Mouse (Mus musculus) heart, adult 2 months (tissue): Measurements from ENCODE around the gene Gm20388. TPM values are rescaled to one million over a fixed set of nuclear protein-coding genes. Genes with fewer than 3 reads are reported as not detected.

Experiments used
- DNase-seq, 2 experiments: peaks; one replicate each; pipeline ENCODE4 v3.0.0; 2021
- H3K27ac ChIP-seq: fragments of 200-600 bp; 2 replicates; pipeline ENCODE4 v1.8.1; 2022
- H3K27me3 ChIP-seq: fragments of 200-500 bp; 2 replicates; pipeline ENCODE4 v1.6.1; 2012; ENCODE audit warnings: mild to moderate bottlenecking, low read length, inconsistent platforms, mixed read lengths; ENCODE audit not compliant: control insufficient read depth, insufficient read depth
- H3K36me3 ChIP-seq: fragments of 200-500 bp; 2 replicates; pipeline ENCODE4 v1.6.1; 2012; ENCODE audit warnings: low read length, inconsistent platforms; ENCODE audit not compliant: control insufficient read depth, insufficient read depth
- H3K4me1 ChIP-seq: fragments of 200-500 bp; 2 replicates; pipeline ENCODE4 v1.6.1; 2011; ENCODE audit warnings: low read length; ENCODE audit not compliant: control insufficient read depth, insufficient read depth
- H3K4me3 ChIP-seq: fragments of 200-600 bp; 2 replicates; pipeline ENCODE4 v1.8.1; 2022
- H3K79me2 ChIP-seq: fragments of 200-500 bp; replicated peaks from 2 replicates; pipeline ENCODE4 v1.6.1; 2012; ENCODE audit warnings: mild to moderate bottlenecking, inconsistent platforms, low read length, moderate library complexity, mixed read lengths; ENCODE audit not compliant: control insufficient read depth, insufficient read depth
- H3K9ac ChIP-seq: fragments of 200-500 bp; 2 replicates; pipeline ENCODE4 v1.6.1; 2012; ENCODE audit warnings: low read depth, mild to moderate bottlenecking, control low read depth, inconsistent platforms, low read length, mixed read lengths
- CTCF ChIP-seq: fragments of 200-600 bp; IDR thresholded peaks from 2 replicates; pipeline ENCODE4 v1.8.1; 2022; ENCODE audit warnings: antibody characterized with exemption, mild to moderate bottlenecking, moderate library complexity
- EP300 ChIP-seq: fragments of 200-500 bp; IDR thresholded peaks from 2 replicates; pipeline ENCODE4 v1.6.1; 2011; ENCODE audit warnings: low read depth, low read length, control low read depth; ENCODE audit not compliant: insufficient read depth
- POLR2A ChIP-seq: fragments of 200-500 bp; IDR thresholded peaks from 2 replicates; pipeline ENCODE4 v1.6.1; 2011; ENCODE audit warnings: mild to moderate bottlenecking, low read depth, low read length, control low read depth; ENCODE audit not compliant: insufficient read depth
- WGBS: fragments of 180-500 bp; shearing (Covaris S2); methylation state at CpG from one replicate; pipeline ENCODE4 v1.1.7; 2018; 5-methylcytosine and 5-hydroxymethylcytosine counted together
- intact Hi-C: fragments of 180-260 bp; cut with DNase I; formaldehyde crosslinking; loops from one replicate; pipeline ENCODE4 v1.15.1; 2025
- polyA plus RNA-seq: library from polyadenylated mRNA; depleted of rRNA; stranded (reverse); fragments of >200 nt; gene quantifications from 2 replicates; pipeline ENCODE4 v1.2.3, GENCODE M21; 2012
- total RNA-seq, 2 experiments: library from RNA; stranded (reverse); gene quantifications; 2 replicates each; pipeline ENCODE4 v1.2.3; 2021

Gene Gm20388
- total and polyA plus RNA-seq, 3 experiments, result 1.8 to 32.3 TPM; not detected in 1

DNA sequence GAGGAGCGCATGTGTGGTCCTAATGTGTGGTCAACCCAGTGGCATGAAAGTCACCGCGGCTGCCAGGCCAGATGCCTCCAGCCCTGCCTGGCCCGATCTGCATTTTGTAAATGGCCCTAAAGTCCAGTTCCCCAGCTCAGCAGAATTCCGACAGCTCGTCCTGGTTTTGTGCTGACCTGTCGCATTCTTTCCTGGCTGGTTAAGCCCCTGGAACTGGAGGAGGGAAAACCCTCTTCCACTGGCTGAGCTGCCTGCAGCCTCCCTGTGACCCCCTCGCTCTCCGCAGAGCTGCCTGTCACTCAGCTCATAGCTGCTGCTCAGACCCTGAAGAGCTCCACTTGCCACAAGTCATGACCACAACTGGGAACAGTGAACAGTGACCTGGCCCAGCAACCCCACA is 1369.8 kb downstream of the Gm20388 start:
- no peaks in the 10 kb centered on the region for H3K4me1 ChIP-seq
- no peak overlapping the region for H3K9ac ChIP-seq
- H3K4me3 ChIP-seq, result no peak overlapping the region
- H3K36me3 ChIP-seq, result no peaks in the 10 kb centered on the region
- no peak for DNase-seq
- no peak overlapping the region for H3K27ac ChIP-seq
- intact Hi-C loops, result no loop called here
- no peak for TF ChIP-seq CTCF
- 77% methylated on average over 9 of the region's 9 CpGs for WGBS
- H3K27me3 ChIP-seq, result no peaks in the 10 kb centered on the region
- no peaks in the 10 kb centered on the region for H3K79me2 ChIP-seq

DNA sequence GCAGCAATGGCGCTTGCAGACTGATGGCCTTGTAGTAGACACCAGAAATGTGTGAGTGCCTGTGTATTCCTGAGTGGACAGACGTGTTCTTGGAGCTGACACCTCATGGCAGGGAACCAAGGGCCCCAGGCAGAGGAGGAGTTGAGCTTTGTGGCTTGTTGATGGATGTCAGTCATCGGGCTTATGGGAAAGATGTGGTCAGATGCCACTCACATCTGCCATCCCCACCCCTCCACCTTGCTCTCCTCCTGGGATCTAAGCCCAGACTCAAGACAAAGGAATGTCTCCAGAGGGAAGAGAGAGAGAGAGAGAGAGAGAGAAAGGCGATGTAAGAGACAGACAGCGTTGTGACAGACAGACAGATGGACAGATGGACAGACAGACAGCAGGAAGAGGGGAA is 1378.7 kb downstream of the Gm20388 start:
- no peaks in the 10 kb centered on the region for H3K27me3 ChIP-seq
- H3K27ac ChIP-seq, result no peak overlapping the region
- DNase-seq, result no peak
- H3K9ac ChIP-seq, result no peak overlapping the region
- peaks cover 11% of the 10 kb centered on the region for H3K4me1 ChIP-seq
- no peak overlapping the region for H3K4me3 ChIP-seq
- TF ChIP-seq CTCF, result no peak
- TF ChIP-seq EP300, result no peak
- TF ChIP-seq POLR2A, result no peak
- WGBS, result 82% methylated on average over 5 of the region's 5 CpGs
- no peaks in the 10 kb centered on the region for H3K36me3 ChIP-seq
- no peaks in the 10 kb centered on the region for H3K79me2 ChIP-seq
- intact Hi-C loops, result no loop called here

DNA sequence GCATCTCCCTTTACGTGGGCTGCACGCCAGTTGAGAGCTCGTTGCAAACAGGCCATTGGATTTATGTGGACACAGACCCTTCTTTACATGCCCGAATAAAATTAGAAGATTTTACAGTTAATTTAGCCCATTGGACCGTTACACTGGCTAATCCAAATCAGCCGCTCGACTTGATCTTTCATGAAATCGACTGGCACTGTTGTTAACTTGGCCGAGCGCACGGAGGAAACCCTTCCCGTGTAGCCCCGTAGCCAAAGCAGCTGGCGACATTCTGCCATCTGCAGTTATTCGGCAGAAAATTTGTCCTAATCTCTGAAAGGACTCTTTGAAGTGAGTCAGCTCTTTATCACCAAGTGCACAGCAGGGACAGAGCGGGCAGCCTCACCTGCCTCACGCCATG is 1379.9 kb downstream of the Gm20388 start:
- H3K4me3 ChIP-seq, result no peak overlapping the region
- no peaks in the 10 kb centered on the region for H3K27me3 ChIP-seq
- TF ChIP-seq EP300, result no peak
- no peak for TF ChIP-seq POLR2A
- TF ChIP-seq CTCF, result no peak
- intact Hi-C loops, result no loop called here
- WGBS, result 91% methylated on average over 17 of the region's 17 CpGs
- H3K27ac ChIP-seq, result no peak overlapping the region
- DNase-seq, result no peak
- H3K36me3 ChIP-seq, result no peaks in the 10 kb centered on the region
- peaks cover 13% of the 10 kb centered on the region for H3K4me1 ChIP-seq
- H3K9ac ChIP-seq, result no peak overlapping the region
- no peaks in the 10 kb centered on the region for H3K79me2 ChIP-seq

DNA sequence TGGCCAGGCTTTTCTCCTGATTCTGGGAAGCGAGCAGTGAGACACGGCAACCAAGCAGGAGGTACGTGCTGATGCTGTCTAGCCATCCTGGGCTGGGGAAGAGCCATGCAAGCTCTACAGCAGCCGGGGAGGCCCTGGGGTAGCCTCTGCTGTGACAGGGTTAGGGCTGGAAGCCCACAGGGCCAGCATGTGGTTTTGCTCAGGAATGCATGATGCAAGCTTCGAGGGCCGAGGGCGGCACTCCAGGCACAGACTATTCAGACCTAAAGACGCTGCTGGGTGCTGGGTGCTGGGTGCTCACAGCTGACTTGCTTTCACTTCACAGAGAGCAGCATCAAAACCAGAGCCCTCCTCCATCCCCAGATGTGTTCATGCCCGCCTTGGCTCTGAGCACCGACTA is 1382.8 kb downstream of the Gm20388 start:
- no peak for DNase-seq
- no peaks in the 10 kb centered on the region for H3K79me2 ChIP-seq
- no peak overlapping the region for H3K4me3 ChIP-seq
- H3K27me3 ChIP-seq, result no peaks in the 10 kb centered on the region
- no peak overlapping the region for H3K9ac ChIP-seq
- 0 out of 2 replicates have a peak, but pooled peaks cover 2% of the 10 kb centered on the region for H3K4me1 ChIP-seq
- intact Hi-C loops, result no loop called here
- TF ChIP-seq EP300, result no peak
- H3K27ac ChIP-seq, result no peak overlapping the region
- no peaks in the 10 kb centered on the region for H3K36me3 ChIP-seq
- 93% methylated on average over 10 of the region's 10 CpGs for WGBS

DNA sequence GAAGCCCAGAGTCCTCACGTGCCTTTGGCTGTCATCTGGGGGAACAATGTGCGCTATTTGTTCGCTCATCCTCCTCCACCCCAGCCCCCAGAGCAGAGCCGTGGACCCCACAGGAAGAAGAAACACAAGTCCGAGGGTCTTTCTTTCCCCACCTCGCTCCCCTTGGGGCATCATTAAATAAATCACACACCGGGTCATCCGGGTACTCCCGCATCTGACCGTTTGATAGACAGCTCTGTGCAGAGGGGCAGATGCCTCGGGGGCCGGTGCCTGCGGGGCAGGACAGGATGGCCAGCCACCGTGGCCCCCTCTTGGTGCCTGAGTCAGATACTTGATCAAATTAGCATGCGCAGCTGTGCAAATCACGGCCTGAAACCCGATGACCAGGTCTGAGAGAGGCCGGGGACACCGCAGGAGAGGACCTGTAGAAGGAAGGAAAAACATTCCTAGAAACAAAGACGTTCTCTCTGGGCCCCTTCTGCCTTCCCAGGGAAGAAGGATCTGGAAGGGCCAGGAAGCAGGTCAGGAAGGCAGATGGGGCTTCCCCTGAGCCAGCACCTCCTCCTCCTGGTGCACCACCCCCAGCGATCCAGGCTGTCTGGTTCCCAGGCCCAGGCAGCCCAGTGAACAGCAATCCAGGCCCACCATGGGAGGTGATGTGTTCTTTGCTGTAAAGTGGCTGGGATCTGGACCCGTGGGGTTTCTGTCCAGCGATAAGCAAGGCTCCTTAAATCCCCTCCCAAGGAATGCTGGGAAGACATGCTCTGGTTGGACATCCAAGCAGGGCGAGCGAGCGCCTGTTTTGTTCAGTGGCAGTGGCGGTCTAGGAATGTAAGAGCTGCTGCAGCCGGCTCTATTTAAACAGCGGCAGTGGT is 1383.8 kb downstream of the Gm20388 start:
- H3K27ac ChIP-seq, result no peak overlapping the region
- H3K9ac ChIP-seq, result no peak overlapping the region
- H3K4me3 ChIP-seq, result no peak overlapping the region
- no peak for DNase-seq
- no peaks in the 10 kb centered on the region for H3K36me3 ChIP-seq
- WGBS, result 51% methylated on average over 29 of the region's 29 CpGs
- no peaks in the 10 kb centered on the region for H3K27me3 ChIP-seq
- 0 out of 2 replicates have a peak, but pooled peaks cover 2% of the 10 kb centered on the region for H3K4me1 ChIP-seq
- TF ChIP-seq EP300 (no peak), CTCF (no peak), POLR2A (no peak)
- H3K79me2 ChIP-seq, result no peaks in the 10 kb centered on the region
- intact Hi-C loops, result no loop called here

DNA sequence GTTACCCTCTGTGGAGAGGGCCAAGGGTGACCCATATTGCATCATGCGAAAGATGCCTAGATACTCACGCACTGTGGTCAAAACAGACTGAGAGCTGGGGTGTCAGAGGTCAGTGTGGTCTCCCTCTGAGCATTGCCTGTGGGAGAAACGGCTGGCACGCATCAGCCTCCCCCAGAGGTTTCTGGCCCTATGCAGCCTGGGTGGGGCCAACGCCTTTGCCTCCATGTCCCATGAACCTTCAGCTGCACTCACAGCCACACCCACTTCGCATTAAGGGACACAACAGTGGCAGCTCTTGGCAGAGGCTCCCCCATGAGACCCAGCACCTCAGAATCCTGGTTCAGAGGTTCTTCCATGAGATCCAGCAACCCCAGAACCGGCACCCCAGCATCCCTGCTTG is 1385.4 kb downstream of the Gm20388 start:
- DNase-seq, result no peak
- H3K4me3 ChIP-seq, result no peak overlapping the region
- H3K27ac ChIP-seq, result no peak overlapping the region
- no peak for TF ChIP-seq POLR2A
- TF ChIP-seq CTCF, result no peak
- no peak for TF ChIP-seq EP300
- H3K79me2 ChIP-seq, result no peaks in the 10 kb centered on the region
- H3K9ac ChIP-seq, result no peak overlapping the region
- peaks cover 4% of the 10 kb centered on the region; the same call in 1 of the 2 replicates for H3K4me1 ChIP-seq
- intact Hi-C loops, result no loop called here
- 91% methylated on average over 7 of the region's 7 CpGs for WGBS
- no peaks in the 10 kb centered on the region for H3K27me3 ChIP-seq
- H3K36me3 ChIP-seq, result no peaks in the 10 kb centered on the region
